Mouse (Mus musculus) ES-Bruce4 (cell line): ENCODE results near the gene Bag3.

ENCODE experiments used
- CTCF ChIP-seq: IDR thresholded peaks from one replicate; pipeline ENCODE4 v1.8.1; 2011; ENCODE audit warnings: low read depth, low read length
- EP300 ChIP-seq: IDR thresholded peaks from 2 replicates; pipeline ENCODE4 v1.6.1; 2011; ENCODE audit warnings: low read depth, low read length; ENCODE audit not compliant: insufficient read depth

DNA sequence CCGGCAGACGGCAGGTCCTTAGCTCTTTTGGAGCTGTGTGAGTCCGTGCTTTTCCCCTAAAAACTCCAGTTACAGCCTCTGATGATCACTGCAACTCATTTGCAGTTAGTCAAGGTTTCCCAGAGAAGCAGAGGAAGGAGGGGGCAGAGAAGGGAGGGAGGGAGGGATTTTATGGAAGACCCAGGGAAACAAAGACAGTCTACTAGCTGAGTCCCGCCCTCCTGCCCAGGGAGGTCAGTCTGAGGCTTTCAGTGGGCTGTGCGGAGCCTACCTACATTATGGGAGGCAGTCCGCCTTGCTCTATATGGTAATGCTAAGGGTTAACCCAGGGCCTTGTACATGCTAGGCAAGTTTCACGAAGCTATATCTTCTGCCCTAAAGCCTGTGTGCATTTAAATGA, 9.9 kb upstream of the Bag3 start:
- TF ChIP-seq CTCF: no peak
- TF ChIP-seq EP300: no peak
